Mouse (Mus musculus) induced T-regulatory cell, adult 2 months (primary cell): ENCODE data around the gene Zfp961.
"Not testable (repeated sequence)": the region's sequence is repeated elsewhere in the genome, so short reads cannot be mapped to it uniquely, and the experiment has no call there.

Experiments used
- DNase-seq: peaks from one replicate; pipeline ENCODE4 v3.0.0-alpha.2; 2012; ENCODE audit warnings: low read depth

Zfp961 gene

DNA sequence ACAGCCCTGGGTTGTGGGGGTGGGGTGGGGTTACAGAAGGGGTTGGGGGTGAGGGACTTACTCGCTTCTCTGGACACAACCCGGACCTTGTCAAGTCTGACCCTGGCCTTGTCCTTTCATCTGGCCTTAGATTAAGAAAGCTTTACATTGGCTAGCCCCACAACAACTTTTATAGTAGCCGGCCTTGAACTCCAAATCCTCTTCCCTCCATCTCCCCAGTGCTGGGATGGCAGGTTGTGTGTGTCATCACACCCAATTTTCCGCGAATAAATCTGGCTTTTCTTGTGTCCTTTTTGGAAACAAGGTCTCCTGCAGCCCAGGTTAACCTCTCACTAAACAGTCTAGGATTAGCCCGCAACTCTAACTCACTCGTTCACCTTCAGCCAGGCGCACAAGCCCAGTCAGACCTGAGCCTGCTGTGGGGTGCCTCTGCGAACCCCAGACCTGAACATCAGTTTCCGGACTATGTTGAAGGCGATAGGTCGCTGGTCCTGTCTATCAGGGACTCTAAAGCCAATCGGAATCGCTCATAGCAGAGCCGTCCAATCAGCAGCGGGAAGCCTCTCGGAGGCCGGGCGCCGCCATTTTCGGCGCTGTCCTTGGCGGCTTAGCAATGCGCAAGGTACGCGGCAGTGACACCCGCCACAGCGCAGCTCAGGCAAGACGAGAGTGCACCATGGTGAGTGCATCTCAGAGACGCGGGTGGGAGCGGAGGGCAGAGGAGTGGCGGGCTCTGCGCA lies at the start of gene Zfp961:
Gene Zfp961, plus strand, starts transcription at position 557 of the 740 bp plus-strand sequence.
- peak; percentile 100 for DNase-seq

DNA sequence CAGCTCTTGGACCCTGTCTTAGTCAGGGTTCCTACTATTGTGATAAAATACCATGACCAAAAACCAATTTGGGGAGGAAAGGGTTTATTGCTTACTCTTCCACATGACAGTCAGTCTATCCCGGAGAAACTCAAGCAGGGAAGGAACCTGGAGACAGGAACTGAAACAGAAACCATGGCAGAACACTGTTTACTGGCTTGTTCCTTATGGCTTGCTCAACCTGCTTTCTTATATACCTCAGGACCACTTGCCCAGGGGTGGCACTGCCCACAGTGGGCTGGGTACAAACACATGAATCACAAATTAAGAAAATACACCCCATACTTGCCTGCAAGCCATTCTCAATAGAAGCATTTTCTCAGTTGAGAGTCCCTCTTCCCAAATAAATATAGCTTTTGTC lies 47.8 kb upstream of the Zfp961 start:
- not testable (repeated sequence) for DNase-seq

DNA sequence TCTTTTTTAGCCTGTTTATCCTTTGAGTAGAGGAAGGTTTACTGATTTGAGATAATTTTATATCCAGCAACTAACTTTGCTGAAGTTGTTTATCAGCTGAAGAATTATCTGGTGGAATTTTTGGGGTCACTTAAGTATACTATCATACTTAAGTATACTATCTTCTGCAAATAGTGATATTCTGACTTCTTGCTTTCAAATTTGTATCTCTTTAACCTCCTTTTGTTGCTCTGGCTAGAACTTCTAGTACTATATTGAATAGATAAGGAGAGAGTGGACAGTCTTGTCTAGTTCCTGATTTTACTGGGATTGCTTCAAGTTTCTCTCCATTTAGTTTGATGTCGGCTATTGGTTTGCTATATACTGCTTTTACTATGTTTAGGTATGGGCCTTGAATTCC lies 44.0 kb upstream of the Zfp961 start:
- DNase-seq, result no peak

GRCm38 (mm10) chr8:71907798-71908257 lies 43.0 kb upstream of the Zfp961 start:
- DNase-seq, result no peak

GRCm38 (mm10) chr8:71908309-71909261 lies 42.3 kb upstream of the Zfp961 start, which contains the start of the genes Zfp882 and Zfp617:
Gene Zfp882, plus strand, starts transcription at chr8:71908608.
Gene Zfp617, plus strand, starts transcription at chr8:71908635.
- DNase-seq, result peak; percentile 89

- no peak for DNase-seq
These were observed 38.6 kb upstream of the Zfp961 start for GRCm38 (mm10) chr8:71912286-71912685.

GRCm38 (mm10) chr8:71922567-71923401 lies 28.1 kb upstream of the Zfp961 start:
- peak; percentile 96 for DNase-seq

GRCm38 (mm10) chr8:71925791-71926190 lies 25.0 kb upstream of the Zfp961 start:
- no peak for DNase-seq

GRCm38 (mm10) chr8:71926551-71926950 lies 24.3 kb upstream of the Zfp961 start:
- DNase-seq, result no peak

DNA sequence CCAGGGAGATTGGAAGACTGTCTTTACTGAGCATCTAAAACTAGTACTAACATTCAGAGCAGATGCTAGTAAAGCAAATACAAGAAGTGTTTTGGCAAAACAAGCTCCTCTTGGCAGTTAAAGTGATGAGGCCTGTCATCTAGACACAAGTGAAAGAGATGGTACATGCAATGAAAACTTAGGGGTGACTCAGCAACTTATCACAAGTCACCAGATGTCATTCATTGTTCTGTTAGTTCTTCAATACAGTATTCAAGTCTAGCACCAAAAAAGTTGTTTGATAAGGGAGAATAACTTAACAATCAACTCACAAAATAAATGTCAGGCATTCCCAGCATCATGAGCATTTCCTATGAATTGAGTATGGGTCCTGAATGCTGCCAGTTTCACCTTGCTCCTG lies 23.1 kb upstream of the Zfp961 start:
- DNase-seq, result no peak

GRCm38 (mm10) chr8:71938037-71938436 lies 12.8 kb upstream of the Zfp961 start:
- not testable (repeated sequence) for DNase-seq

DNA sequence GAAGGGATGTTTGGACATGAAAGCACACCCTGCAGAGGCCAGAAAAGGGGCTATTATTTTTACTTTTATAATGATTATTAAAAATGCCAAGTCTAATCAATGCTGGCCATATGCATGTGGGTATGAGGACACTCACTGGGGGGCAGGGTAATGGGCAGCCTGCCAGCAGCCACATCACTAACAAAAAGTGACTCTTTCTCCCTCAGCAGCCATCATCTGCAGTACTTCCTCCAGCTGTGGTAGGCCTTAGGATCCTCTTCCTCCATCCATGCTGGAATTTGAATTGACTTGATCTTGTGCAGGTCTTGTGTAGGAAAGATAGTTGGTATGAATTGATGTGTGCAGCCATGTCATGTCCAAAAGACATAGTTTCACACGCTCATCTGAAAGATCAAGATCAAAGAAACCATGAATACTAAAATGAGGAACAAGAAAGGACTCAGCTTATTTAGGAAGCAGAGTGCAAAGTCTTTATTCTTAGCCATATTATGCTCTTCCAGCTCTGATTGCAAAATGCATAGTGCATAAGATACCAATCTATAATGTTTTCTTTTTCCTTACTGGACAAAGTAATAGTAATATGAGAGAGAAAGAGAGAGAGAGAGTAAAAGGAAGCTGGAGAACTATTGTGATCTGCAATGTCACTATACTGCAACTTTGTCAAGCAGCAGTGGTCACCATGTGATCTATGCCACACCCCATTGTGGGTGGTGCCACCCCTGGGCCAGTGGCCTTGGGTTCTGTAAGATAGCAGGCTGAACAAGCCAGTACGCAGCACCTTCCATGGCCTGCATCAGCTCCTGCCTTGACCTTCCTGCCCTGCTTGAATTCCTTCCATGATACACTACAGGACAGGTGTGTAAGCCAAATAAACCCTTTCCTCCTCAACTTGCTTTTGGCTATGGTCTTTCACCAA lies 10.3 kb upstream of the Zfp961 start:
- DNase-seq, result no peak

- DNase-seq, result no peak
These were observed 9.1 kb upstream of the Zfp961 start for GRCm38 (mm10) chr8:71941776-71942175.

- DNase-seq, result peak; percentile 76
These were observed 2.2 kb upstream of the Zfp961 start for GRCm38 (mm10) chr8:71948624-71949023.

- peak; percentile 42 for DNase-seq
These were observed 761 bp downstream of the Zfp961 start for GRCm38 (mm10) chr8:71951436-71952161.

DNA sequence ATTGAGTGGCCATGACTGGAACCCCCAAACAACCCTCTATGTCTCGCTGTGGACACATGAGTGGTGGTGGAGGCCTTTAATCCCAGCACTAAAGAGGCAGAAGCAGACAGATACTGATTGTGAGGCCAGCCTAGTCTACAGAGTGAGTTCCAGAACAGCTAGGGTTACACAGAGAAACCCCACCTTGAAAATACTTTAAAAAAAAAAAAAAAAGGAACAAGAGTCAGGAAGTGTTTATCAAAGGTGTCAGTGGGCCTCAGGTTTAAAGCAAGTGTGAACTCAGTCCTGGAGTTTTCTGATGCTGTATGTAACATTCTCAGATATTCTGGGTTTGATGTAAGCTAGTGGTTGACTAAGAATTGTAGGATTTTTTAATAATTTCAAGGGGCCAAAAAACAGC lies 1.7 kb downstream of the Zfp961 start:
- DNase-seq, result no peak

GRCm38 (mm10) chr8:71952961-71953700 lies 2.3 kb downstream of the Zfp961 start:
- not testable (repeated sequence) for DNase-seq

GRCm38 (mm10) chr8:71954666-71955065 lies 3.8 kb downstream of the Zfp961 start:
- DNase-seq, result no peak

DNA sequence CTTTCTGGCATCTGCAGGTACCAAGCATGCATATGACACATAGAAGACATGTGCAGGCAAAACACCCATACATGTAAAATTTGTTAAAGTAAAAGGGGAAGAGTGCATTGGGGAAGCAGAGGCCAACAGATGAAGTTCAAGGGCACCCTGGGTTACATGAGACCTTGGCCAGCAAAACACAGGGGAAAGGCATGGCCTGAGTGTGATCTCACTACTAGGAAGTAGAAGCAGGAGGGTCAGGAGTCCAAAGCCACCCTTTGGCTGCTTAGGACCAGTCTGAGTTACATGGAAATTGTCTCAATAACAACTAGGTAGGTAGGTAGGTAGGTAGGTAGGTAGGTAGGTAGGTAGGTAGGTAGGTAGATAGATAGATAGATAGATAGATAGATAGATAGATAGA lies 9.6 kb downstream of the Zfp961 start:
- no peak for DNase-seq
